Mouse (Mus musculus) testis, postnatal 10 days (tissue): ENCODE results near the gene Met.
A peak's percentile ranks its signal among the peaks of the same experiment; 100 is the strongest.

Source experiments
- DNase-seq: peaks from one replicate; pipeline ENCODE4 v3.0.0; 2021; ENCODE audit warnings: low spot score

Gene Met

GRCm38 (mm10) chr6:17549645-17550044 lies 86.0 kb downstream of the Met start:
- no peak for DNase-seq

GRCm38 (mm10) chr6:17554263-17554662 lies 90.7 kb downstream of the Met start:
- no peak for DNase-seq

GRCm38 (mm10) chr6:17554757-17555156 lies 91.2 kb downstream of the Met start:
- no peak for DNase-seq

GRCm38 (mm10) chr6:17555719-17556118 lies 92.1 kb downstream of the Met start:
- DNase-seq: no peak

GRCm38 (mm10) chr6:17559657-17560056 lies 96.1 kb downstream of the Met start:
- DNase-seq: no peak

- DNase-seq: no peak
These were observed 97.7 kb downstream of the Met start for GRCm38 (mm10) chr6:17561347-17561746.

GRCm38 (mm10) chr6:17561886-17562285 lies 98.3 kb downstream of the Met start:
- DNase-seq: no peak

GRCm38 (mm10) chr6:17562472-17563088 lies 99.0 kb downstream of the Met start:
- DNase-seq: no peak

- no peak for DNase-seq
These were observed 105.2 kb downstream of the Met start for GRCm38 (mm10) chr6:17568702-17569352.

- no peak for DNase-seq
These were observed 109.6 kb downstream of the Met start for GRCm38 (mm10) chr6:17573227-17573626.

GRCm38 (mm10) chr6:17573732-17574131 lies 110.1 kb downstream of the Met start:
- no peak for DNase-seq

- no peak for DNase-seq
These were observed 114.6 kb downstream of the Met start for GRCm38 (mm10) chr6:17578092-17578760.

GRCm38 (mm10) chr6:17580349-17580748 lies 116.7 kb downstream of the Met start:
- no peak for DNase-seq

- DNase-seq: peak; percentile 82
These were observed 120.4 kb downstream of the Met start for GRCm38 (mm10) chr6:17583982-17584381.

- DNase-seq: peak; percentile 88
These were observed 125.7 kb downstream of the Met start for GRCm38 (mm10) chr6:17589049-17589952.

GRCm38 (mm10) chr6:17589953-17590627 lies 126.5 kb downstream of the Met start:
- no peak for DNase-seq

- no peak for DNase-seq
These were observed 130.4 kb downstream of the Met start for GRCm38 (mm10) chr6:17593971-17594370.

- DNase-seq: no peak
These were observed 132.3 kb downstream of the Met start for GRCm38 (mm10) chr6:17595712-17596462.

- DNase-seq: no peak
These were observed 135.8 kb downstream of the Met start for GRCm38 (mm10) chr6:17599373-17599772.

- DNase-seq: no peak
These were observed 137.9 kb downstream of the Met start for GRCm38 (mm10) chr6:17601526-17601925.

- no peak for DNase-seq
These were observed 143.3 kb downstream of the Met start for GRCm38 (mm10) chr6:17606915-17607314.
